Mouse (Mus musculus) cerebellum, adult 2 months (tissue): Measurements from ENCODE around the gene Fam20c.

Experiments
- CTCF ChIP-seq: fragments of 200-500 bp; IDR thresholded peaks from 2 replicates; pipeline ENCODE4 v1.5.1; 2011; ENCODE audit warnings: low read depth, mild to moderate bottlenecking, control low read depth, low read length, moderate library complexity, borderline replicate concordance; ENCODE audit not compliant: insufficient read depth
- POLR2A ChIP-seq: fragments of 200-500 bp; IDR thresholded peaks from 2 replicates; pipeline ENCODE4 v1.6.1; 2011; ENCODE audit warnings: low read length, control low read depth, borderline replicate concordance; ENCODE audit not compliant: insufficient read depth

GRCm38 (mm10) chr5:138761836-138762334, 7.6 kb downstream of the Fam20c start:
- TF ChIP-seq CTCF (no peak), POLR2A (no peak)
